Mouse (Mus musculus): ENCODE results near the gene Kbtbd2.

Kbtbd2 gene

DNA sequence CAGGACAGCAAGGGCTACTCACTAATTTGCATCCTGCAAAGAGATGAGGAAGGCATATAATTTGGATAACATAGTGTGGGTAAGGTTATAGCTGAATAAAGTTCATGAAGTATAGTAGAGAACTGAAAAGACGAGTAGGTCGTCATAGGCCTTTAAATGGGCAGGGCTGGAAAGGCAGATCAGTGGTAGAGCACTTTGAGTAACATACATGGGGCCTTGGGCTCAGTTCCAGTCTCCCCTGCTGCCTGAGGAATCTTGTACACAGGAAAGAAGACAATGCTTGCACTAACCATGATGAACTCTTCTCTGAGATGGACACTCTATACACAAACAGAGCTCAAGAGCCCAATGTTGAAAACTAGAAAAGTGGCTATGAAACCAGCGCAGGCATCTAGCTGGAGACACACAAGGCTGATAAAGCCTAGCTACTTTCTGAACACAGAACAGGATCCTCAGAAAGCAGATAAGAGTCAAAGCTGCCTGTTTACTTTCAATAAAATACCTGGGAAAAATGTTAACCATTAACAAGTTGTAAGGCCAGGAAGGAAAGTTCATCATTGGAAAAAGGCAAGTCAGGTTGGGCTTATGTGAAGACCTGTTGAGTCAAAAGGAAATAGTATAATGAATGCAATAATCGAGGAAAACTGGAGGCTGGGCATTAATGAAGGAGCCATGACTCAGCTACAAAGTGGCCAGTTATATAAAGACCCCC lies 13.9 kb downstream of the Kbtbd2 start:
- no peak for DNase-seq

GRCm38 (mm10) chr6:56779636-56780035 lies 18.0 kb downstream of the Kbtbd2 start:
- no peak for DNase-seq

GRCm38 (mm10) chr6:56775816-56776215 lies 21.8 kb downstream of the Kbtbd2 start:
- no peak for DNase-seq

DNA sequence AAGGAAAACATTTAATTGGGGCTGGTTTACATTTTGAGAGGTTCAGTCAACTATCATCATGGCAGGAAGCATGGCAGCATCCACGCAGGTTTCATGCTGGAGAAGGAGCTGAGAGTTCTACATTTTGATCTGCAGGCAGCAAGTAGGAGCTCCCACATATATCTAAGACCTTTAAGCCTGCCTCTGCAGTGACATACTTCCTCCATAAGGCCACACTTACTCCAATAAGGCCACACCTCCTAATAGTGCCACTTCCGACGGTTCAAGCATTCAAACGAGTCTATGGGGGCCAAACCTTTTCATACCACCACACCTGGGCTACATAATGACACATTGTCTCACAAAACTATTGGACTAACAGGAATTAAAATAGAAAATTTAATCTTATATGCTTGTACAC lies 31.9 kb downstream of the Kbtbd2 start:
- no peak for DNase-seq

GRCm38 (mm10) chr6:56765265-56765664 lies 32.3 kb downstream of the Kbtbd2 start:
- no peak for DNase-seq

GRCm38 (mm10) chr6:56759324-56759723 lies 38.3 kb downstream of the Kbtbd2 start:
- DNase-seq, result no peak

- no peak for DNase-seq
These were observed 41.5 kb downstream of the Kbtbd2 start for GRCm38 (mm10) chr6:56756117-56756516.

- DNase-seq, result no peak
These were observed 43.9 kb downstream of the Kbtbd2 start for GRCm38 (mm10) chr6:56753719-56754118.

DNA sequence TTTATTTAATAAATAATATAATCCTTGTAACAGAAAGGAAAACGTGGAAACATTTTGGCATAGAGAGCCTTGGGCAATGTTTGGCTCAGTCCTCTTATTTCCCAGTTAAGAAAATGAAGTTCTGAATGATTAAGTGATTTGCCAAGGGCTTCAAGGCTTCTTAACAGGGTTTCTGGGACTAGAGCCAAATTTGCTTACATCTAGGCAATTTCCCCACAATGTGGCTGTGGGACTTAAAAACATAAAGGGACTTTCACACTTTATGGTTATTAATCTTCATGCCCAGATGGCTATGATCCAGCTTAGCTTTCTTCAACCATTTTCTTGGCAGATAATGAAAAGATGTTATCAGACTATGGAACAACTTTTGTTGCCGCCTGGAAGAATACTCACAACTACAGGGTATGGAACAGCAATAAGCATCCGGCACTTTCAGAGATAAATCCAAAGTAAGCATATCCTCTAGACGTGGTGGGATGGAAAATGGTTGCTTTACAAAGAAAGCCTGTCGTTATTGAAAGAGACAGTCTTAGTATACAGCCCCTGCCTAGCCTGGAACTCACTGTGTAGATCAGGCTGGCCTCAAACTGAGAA lies 51.6 kb downstream of the Kbtbd2 start:
- no peak for DNase-seq

GRCm38 (mm10) chr6:56732545-56732944 lies 65.1 kb downstream of the Kbtbd2 start:
- peak; percentile 7 for DNase-seq
